Mouse (Mus musculus) adipose tissue, adult 10 weeks (tissue): ENCODE results near the gene Ppfia1. TPM values are rescaled to one million over a fixed set of nuclear protein-coding genes. Genes with fewer than 3 reads are reported as not detected.

Source experiments
- polyA plus RNA-seq: library from polyadenylated mRNA; stranded (reverse); fragments of 350-450 nt; fragmentation: Illumina TruSeq; extraction: RNeasy Lipid Tissue Mini Kit (QIAGEN cat#74804); gene quantifications from one replicate; pipeline ENCODE4 v1.2.3, GENCODE M21; 2014; ENCODE audit warnings: low read depth, low replicate concordance

Gene Ppfia1
- 36.3 TPM for polyA plus RNA-seq

DNA sequence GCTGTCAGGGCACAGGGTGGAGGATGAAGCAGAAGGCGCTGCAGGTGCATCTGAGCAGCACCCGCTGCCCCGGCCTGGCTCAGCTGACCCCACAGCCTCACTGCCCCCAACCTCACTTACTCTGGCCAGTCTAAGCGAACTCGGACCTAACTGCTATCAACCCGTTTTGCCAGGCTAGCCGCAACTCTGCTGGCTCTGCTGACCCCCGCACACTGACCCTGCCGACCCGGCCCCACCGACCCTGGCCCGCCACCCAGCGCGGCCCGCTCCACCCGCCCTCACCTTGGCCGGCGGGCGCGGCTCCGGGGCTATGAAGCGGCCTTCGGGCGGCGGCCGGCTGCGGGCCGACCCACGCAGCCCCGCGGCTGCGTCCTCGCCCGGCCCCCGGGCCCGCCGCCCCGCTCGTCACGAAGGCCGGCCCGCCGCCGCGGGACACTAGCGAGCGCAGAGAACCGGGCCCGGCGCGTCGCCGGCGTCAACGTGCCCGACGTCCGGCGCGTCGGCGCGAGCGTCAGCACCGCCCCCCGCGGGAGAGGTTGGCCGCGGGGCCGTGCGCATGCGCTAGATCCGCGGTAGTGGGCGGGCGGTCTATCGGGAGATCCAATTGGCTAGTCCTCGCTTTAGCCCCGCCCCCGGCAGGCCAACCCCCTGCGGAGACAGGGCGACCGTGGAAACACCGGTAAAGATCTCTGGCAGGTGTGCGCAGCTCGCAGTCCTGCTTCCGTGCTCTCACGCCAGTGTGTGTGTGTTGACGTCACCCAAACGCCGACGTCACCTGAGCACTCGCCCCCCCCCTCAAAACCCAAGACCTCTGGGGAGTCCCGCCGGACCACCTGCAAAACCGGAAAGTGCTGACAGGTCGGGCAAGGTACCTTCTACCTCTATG, at the start of gene Ppfia1:
Gene Ppfia1, minus strand, starts transcription at position 493 of the 886 bp plus-strand sequence.

GRCm38 (mm10) chr7:144582284-144582980, 28.9 kb upstream of the Ppfia1 start, which contains the start of gene Fadd:
Gene Fadd (minus strand): TSS chr7:144582463.

DNA sequence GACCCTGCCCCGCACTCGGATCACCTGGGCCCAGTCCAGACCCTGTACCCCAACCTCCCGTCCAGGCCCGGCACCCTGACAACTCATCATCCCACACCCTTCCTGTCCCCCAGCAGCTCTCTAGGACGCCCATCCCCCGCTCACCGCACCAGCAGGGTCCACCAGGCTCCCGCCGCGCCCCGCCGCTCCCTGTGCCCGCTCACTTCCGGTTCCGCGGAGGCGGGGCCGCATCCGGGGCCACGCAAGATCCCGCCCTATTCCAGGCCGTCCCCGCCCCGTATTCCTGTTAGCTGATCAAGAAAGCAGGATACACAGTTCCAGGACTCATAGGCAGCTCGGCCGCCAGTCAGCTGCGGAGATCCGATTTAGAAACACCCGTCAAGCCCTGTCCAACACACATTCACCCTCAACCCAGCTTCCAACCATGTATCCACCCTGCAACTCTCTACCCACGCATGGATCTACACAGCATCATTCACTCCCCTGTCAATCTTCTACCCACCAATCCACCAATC, 82.9 kb downstream of the Ppfia1 start, which contains the start of gene Cttn:
Gene Cttn, minus strand, starts transcription at position 465 of the 515 bp plus-strand sequence.

Other genes starting within 250 kb of the Ppfia1 start
- 88.8 TPM for gene Cttn, start 82.7 kb downstream of the Ppfia1 start, polyA plus RNA-seq
- 6.5 TPM for gene Fadd, start 28.7 kb upstream of the Ppfia1 start, polyA plus RNA-seq
- 80.2 TPM for gene Ano1, start 198.2 kb upstream of the Ppfia1 start, polyA plus RNA-seq